Mouse (Mus musculus) lung, adult 2 months (tissue): ENCODE data around the gene Smpd3.

Experiments used
- CTCF ChIP-seq: fragments of 200-500 bp; IDR thresholded peaks from 2 replicates; pipeline ENCODE4 v1.5.1; 2011; ENCODE audit warnings: mild to moderate bottlenecking, low read length, control low read depth; ENCODE audit not compliant: insufficient read depth
- POLR2A ChIP-seq: fragments of 200-500 bp; IDR thresholded peaks from 2 replicates; pipeline ENCODE4 v1.6.1; 2011; ENCODE audit warnings: low read depth, mild to moderate bottlenecking, control low read depth, low read length, borderline replicate concordance; ENCODE audit errors: extremely low read depth

GRCm38 (mm10) chr8:106265398-106265797 is 72.4 kb downstream of the Smpd3 start:
- TF ChIP-seq POLR2A (no peak), CTCF (no peak)
